Mouse (Mus musculus): ENCODE data around the gene Adrm1. TPM values are rescaled to one million over a fixed set of nuclear protein-coding genes. Genes with fewer than 3 reads are reported as not detected.

The Adrm1 gene
- total RNA-seq, 2 experiments from 2014 or later: 104 to 108 TPM

GRCm38 (mm10) chr2:180184011-180184751 lies 12.9 kb downstream of the Adrm1 start:
- no peak for DNase-seq (ENCODE audit: extremely low spot score in 1 of 2, low spot score in 1 of 2)

- DNase-seq (ENCODE audit: extremely low spot score in 1 of 2, low spot score in 1 of 2): no peak
Observed at GRCm38 (mm10) chr2:180184752-180185109, 13.4 kb downstream of the Adrm1 start.

GRCm38 (mm10) chr2:180185686-180186085 lies 14.4 kb downstream of the Adrm1 start:
- DNase-seq (ENCODE audit: extremely low spot score in 1 of 2, low spot score in 1 of 2): no peak

- no peak for DNase-seq (ENCODE audit: extremely low spot score in 1 of 2, low spot score in 1 of 2)
Observed at GRCm38 (mm10) chr2:180187362-180187761, 16.1 kb downstream of the Adrm1 start.

GRCm38 (mm10) chr2:180196610-180197322 lies 25.5 kb downstream of the Adrm1 start:
- DNase-seq (ENCODE audit: extremely low spot score in 1 of 2, low spot score in 1 of 2): no peak

- no peak for DNase-seq (ENCODE audit: extremely low spot score in 1 of 2, low spot score in 1 of 2)
Observed at GRCm38 (mm10) chr2:180197323-180198037, 26.2 kb downstream of the Adrm1 start.

GRCm38 (mm10) chr2:180198782-180199181 lies 27.5 kb downstream of the Adrm1 start:
- no peak for DNase-seq (ENCODE audit: extremely low spot score in 1 of 2, low spot score in 1 of 2)

GRCm38 (mm10) chr2:180200681-180201080 lies 29.4 kb downstream of the Adrm1 start:
- no peak for DNase-seq (ENCODE audit: extremely low spot score in 1 of 2, low spot score in 1 of 2)

- DNase-seq (ENCODE audit: extremely low spot score in 1 of 2, low spot score in 1 of 2): no peak
Observed at GRCm38 (mm10) chr2:180201303-180201702, 30.0 kb downstream of the Adrm1 start.

GRCm38 (mm10) chr2:180202263-180202662 lies 31.0 kb downstream of the Adrm1 start:
- DNase-seq (ENCODE audit: extremely low spot score in 1 of 2, low spot score in 1 of 2): no peak

GRCm38 (mm10) chr2:180202805-180203204 lies 31.5 kb downstream of the Adrm1 start:
- no peak for DNase-seq (ENCODE audit: extremely low spot score in 1 of 2, low spot score in 1 of 2)

- no peak for DNase-seq (ENCODE audit: extremely low spot score in 1 of 2, low spot score in 1 of 2)
Observed at GRCm38 (mm10) chr2:180204501-180204900, 33.2 kb downstream of the Adrm1 start.

GRCm38 (mm10) chr2:180205083-180205955 lies 34.0 kb downstream of the Adrm1 start:
- DNase-seq (ENCODE audit: extremely low spot score in 1 of 2, low spot score in 1 of 2): no peak

GRCm38 (mm10) chr2:180205956-180206280 lies 34.6 kb downstream of the Adrm1 start:
- no peak for DNase-seq (ENCODE audit: extremely low spot score in 1 of 2, low spot score in 1 of 2)

GRCm38 (mm10) chr2:180207840-180208239 lies 36.6 kb downstream of the Adrm1 start:
- DNase-seq (ENCODE audit: extremely low spot score in 1 of 2, low spot score in 1 of 2): no peak

GRCm38 (mm10) chr2:180208976-180209375 lies 37.7 kb downstream of the Adrm1 start:
- no peak for DNase-seq (ENCODE audit: extremely low spot score in 1 of 2, low spot score in 1 of 2)

- no peak for DNase-seq (ENCODE audit: extremely low spot score in 1 of 2, low spot score in 1 of 2)
Observed at GRCm38 (mm10) chr2:180212255-180212654, 41.0 kb downstream of the Adrm1 start.

- DNase-seq (ENCODE audit: extremely low spot score in 1 of 2, low spot score in 1 of 2): no peak
Observed at GRCm38 (mm10) chr2:180214352-180214978, 43.2 kb downstream of the Adrm1 start.

- DNase-seq (ENCODE audit: extremely low spot score in 1 of 2, low spot score in 1 of 2): no peak
Observed at GRCm38 (mm10) chr2:180215011-180215461, 43.8 kb downstream of the Adrm1 start.

GRCm38 (mm10) chr2:180215951-180216350 lies 44.7 kb downstream of the Adrm1 start:
- no peak for DNase-seq (ENCODE audit: extremely low spot score in 1 of 2, low spot score in 1 of 2)

Data from layer of hippocampus, postnatal 25 days (tissue).